Mouse (Mus musculus) adrenal gland, postnatal 0 days (tissue): Measurements from ENCODE around the gene Efcab1. TPM values are rescaled to one million over a fixed set of nuclear protein-coding genes. Genes with fewer than 3 reads are reported as not detected.

Experiments
- polyA plus RNA-seq: library from polyadenylated mRNA; unstranded; fragments of >200 nt; fragmentation: Nextera tagmentation; extraction: Ambion mirVana; gene quantifications from 2 replicates; pipeline ENCODE4 v1.2.1, GENCODE M21; 2015

Gene Efcab1
- polyA plus RNA-seq: 8.0 and 12.1 TPM in 2 replicates

DNA sequence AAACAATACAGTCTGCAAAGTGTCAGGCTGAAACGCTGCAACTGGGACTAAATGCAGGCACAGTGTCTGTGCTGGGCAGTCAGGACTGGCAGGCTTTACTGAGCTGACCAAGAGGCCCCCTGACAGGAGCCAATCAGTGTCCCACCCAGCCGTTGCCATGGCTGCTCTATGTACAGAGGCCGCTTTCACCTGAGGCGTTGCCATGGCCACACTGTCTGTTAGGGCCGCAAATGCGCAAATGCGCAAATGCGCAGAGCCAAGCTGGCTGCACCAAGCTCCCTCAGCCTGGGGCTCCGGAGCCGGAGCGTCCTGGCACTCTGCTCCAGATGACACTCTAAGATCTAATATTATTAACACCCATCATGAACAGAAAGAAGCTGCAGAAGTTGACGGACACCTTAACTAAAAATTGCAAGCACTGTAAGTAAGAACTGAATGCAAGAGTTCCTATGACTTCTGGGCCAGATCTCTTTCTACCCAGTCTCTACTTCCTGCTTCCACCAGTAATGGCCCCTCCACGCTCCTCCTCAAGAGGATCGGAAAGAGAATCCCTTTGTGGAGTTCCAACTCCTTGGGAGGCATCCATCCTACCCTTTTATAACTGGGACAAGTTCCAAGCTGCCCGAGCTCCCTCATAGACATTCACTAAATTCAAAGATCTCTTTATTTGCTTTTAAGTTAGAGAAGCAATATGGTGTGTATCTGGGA, at the start of gene Efcab1:
TSS of gene Efcab1 (plus strand) at position 214 of the 708 bp plus-strand sequence.

